Mouse (Mus musculus) brain, embryonic 18.5 days (tissue): ENCODE measurements around the gene Plekhg3.

Source experiments
- DNase-seq: peaks from one replicate; pipeline ENCODE4 v3.0.0-alpha.2; 2012; ENCODE audit warnings: low read depth, low spot score

Plekhg3 gene

DNA sequence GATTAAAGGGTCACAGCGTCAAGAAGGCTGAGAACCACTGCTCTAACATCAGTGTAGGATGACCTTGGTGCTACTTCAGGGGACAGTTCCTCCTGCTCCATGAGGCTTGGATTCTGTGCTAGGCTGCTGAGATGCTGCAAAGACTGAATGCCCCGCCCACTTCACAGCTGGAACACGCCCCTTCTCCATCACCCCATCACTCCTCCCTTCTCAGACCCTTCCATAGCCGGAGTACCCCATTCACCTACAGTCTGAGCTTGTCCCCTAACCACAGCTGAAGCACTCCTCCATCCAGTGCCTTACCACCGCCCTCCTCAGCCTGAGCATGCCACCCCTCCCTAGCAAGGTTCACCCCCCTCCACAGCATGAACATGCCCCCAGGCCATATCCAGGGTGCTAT is 89.2 kb downstream of the Plekhg3 start:
- DNase-seq, result no peak

GRCm38 (mm10) chr12:76623374-76623773 is 92.7 kb downstream of the Plekhg3 start:
- DNase-seq, result no peak
